Mouse (Mus musculus) embryonic facial prominence, embryonic 14.5 days (tissue): ENCODE results near the gene Gm49721. TPM values are rescaled to one million over a fixed set of nuclear protein-coding genes. Genes with fewer than 3 reads are reported as not detected.
"Not testable (repeated sequence)": the region's sequence is repeated elsewhere in the genome, so short reads cannot be mapped to it uniquely, and the experiment has no call there.

ENCODE experiments used
- ATAC-seq: fragments of 200-750 bp; cut with Nextera tagmentation; 2 replicates; pipeline ENCODE4 v1.8.0; 2017; ENCODE audit warnings: low read depth, moderate number of reproducible peaks, moderate TSS enrichment
- DNase-seq: peaks from one replicate; pipeline ENCODE4 v3.0.0-alpha.2; 2015; ENCODE audit warnings: low spot score
- H3K27ac ChIP-seq: fragments of 300-500 bp; sonication (generic); replicated peaks from 2 replicates; pipeline ENCODE4 v1.5.1; 2014; ENCODE audit warnings: low read depth, mild to moderate bottlenecking, low read length, moderate library complexity
- H3K27me3 ChIP-seq: fragments of 300-500 bp; sonication (generic); replicated peaks from 2 replicates; pipeline ENCODE4 v1.6.1; 2014; ENCODE audit warnings: low read length; ENCODE audit not compliant: control insufficient read depth, insufficient read depth
- H3K36me3 ChIP-seq: fragments of 300-500 bp; sonication (generic); 2 replicates; pipeline ENCODE4 v1.6.1; 2014; ENCODE audit warnings: low read length, mixed read lengths; ENCODE audit not compliant: control insufficient read depth, insufficient read depth
- H3K4me1 ChIP-seq: fragments of 300-500 bp; sonication (generic); 2 replicates; pipeline ENCODE4 v1.6.1; 2014; ENCODE audit warnings: antibody characterized with exemption, low read length; ENCODE audit not compliant: control insufficient read depth, insufficient read depth
- H3K4me2 ChIP-seq: fragments of 300-500 bp; sonication (generic); 2 replicates; pipeline ENCODE4 v1.6.1; 2014; ENCODE audit warnings: low read depth, mild to moderate bottlenecking, low read length, moderate library complexity, mixed read lengths
- H3K4me3 ChIP-seq: fragments of 300-500 bp; sonication (generic); 2 replicates; pipeline ENCODE4 v1.5.1; 2014; ENCODE audit warnings: low read depth, mild to moderate bottlenecking, low read length
- H3K9ac ChIP-seq: fragments of 300-500 bp; sonication (generic); 2 replicates; pipeline ENCODE4 v1.6.1; 2014; ENCODE audit warnings: low read depth, mild to moderate bottlenecking, low read length, moderate library complexity, mixed read lengths
- H3K9me3 ChIP-seq: fragments of 300-500 bp; sonication (generic); 2 replicates; pipeline ENCODE4 v1.6.1; 2016; ENCODE audit warnings: low read length; ENCODE audit not compliant: control insufficient read depth
- WGBS: fragments of 180-500 bp; shearing (Covaris S2); extraction: QIAGEN DNeasy Blood & Tissue Kit; methylation state at CpG from one replicate; pipeline ENCODE4 v1.1.7; 2014; 5-methylcytosine and 5-hydroxymethylcytosine counted together
- polyA plus RNA-seq: library from polyadenylated mRNA; unstranded; fragments of >200 nt; fragmentation: Nextera tagmentation; extraction: Ambion mirVana; gene quantifications from 2 replicates; pipeline ENCODE4 v1.2.1, GENCODE M21; 2014

Gm49721 gene
- polyA plus RNA-seq, 1 experiment from 2014 or later: 0.10 TPM

- H3K4me2 ChIP-seq, H3K4me1 ChIP-seq, H3K27me3 ChIP-seq, H3K9ac ChIP-seq, DNase-seq, H3K4me3 ChIP-seq, H3K9me3 ChIP-seq, ATAC-seq, H3K27ac ChIP-seq, H3K36me3 ChIP-seq: not testable (repeated sequence)
- WGBS: 82% methylated on average over 7 of the region's 12 CpGs
These were observed 23.3 kb downstream of the Gm49721 start for GRCm38 (mm10) chr17:7001790-7002585.

DNA sequence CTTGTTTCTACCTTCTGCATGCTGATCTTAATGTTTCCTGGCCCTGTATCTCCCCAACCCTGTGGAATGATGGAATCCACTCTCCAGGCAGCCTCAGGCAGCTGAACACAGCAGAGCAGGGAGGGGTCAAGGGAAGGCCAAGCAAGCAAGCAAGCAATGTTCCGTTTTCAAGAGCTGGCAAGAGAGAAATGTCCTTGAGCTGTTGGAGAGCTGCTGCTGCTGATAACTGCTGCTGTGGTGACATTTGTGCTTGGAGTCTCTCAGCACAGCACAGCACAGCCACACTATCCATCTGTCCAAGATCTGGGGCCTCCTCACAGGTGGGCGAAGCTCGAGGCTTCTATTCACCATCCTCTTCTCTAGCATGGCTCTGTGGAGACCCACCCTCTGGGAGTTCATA is 24.7 kb downstream of the Gm49721 start:
- H3K4me3 ChIP-seq, H3K27me3 ChIP-seq: not testable (repeated sequence)
- WGBS: no CpG with 5 or more reads among the region's 3 CpGs

GRCm38 (mm10) chr17:7005646-7006045 is 26.9 kb downstream of the Gm49721 start:
- 45% methylated on average over 2 of the region's 4 CpGs for WGBS
- H3K9me3 ChIP-seq, H3K27ac ChIP-seq, DNase-seq, ATAC-seq, H3K9ac ChIP-seq, H3K4me1 ChIP-seq, H3K27me3 ChIP-seq, H3K4me2 ChIP-seq, H3K4me3 ChIP-seq, H3K36me3 ChIP-seq: not testable (repeated sequence)

More for the DNA sequence above, 24.7 kb downstream of the Gm49721 start:
- not testable (repeated sequence) for ATAC-seq, H3K36me3 ChIP-seq, H3K4me1 ChIP-seq, H3K9ac ChIP-seq, DNase-seq, H3K27ac ChIP-seq, H3K4me2 ChIP-seq, H3K9me3 ChIP-seq

DNA sequence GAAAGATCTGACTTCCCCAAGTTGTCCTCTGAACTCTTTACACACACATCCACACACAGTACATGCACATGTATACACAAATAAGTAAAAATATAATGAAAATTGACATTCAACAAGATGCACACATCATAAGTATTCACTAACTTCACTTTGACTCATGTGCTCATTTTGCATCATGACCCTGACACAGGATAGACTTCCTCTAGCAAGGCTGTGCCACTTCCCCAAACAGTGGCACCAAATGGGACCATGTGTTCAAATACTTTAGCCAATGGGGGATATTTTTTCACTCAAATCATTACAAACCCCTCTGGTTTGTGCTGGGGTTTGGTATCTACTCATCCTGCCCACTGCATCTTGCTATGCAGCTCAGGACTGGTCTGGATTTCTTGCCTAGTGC is 30.2 kb downstream of the Gm49721 start:
- not testable (repeated sequence) for H3K4me2 ChIP-seq, DNase-seq, H3K27ac ChIP-seq, H3K9ac ChIP-seq, H3K36me3 ChIP-seq, H3K4me1 ChIP-seq, H3K9me3 ChIP-seq, H3K27me3 ChIP-seq, H3K4me3 ChIP-seq, ATAC-seq

- not testable (repeated sequence) for H3K27me3 ChIP-seq, H3K4me1 ChIP-seq, H3K9ac ChIP-seq, DNase-seq, H3K36me3 ChIP-seq, ATAC-seq, H3K27ac ChIP-seq, H3K4me3 ChIP-seq, H3K4me2 ChIP-seq, H3K9me3 ChIP-seq
- WGBS: no CpG with 5 or more reads among the region's 7 CpGs
These were observed 30.7 kb downstream of the Gm49721 start for GRCm38 (mm10) chr17:7009440-7009839.

DNA sequence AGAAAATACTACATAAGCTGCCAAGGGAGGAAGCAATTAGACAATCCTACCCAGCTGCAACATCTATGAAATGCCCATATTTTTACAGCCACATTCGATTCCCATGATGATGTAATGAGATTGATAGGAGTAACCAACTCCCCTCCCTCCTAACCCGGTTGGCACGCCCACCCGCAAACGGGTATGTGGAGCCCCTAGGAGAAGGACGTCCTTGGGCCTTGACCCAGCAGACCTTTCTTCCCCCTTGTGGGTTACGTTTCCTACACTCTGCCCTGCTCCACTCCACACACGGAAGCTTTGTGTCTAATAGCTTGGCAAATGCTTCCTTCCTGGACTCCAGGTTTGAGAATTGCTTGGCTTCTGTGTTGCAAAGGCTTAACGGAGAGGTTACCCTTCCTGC is 31.2 kb downstream of the Gm49721 start:
- ATAC-seq, H3K27me3 ChIP-seq, H3K36me3 ChIP-seq, H3K4me3 ChIP-seq, H3K27ac ChIP-seq, H3K4me2 ChIP-seq, H3K4me1 ChIP-seq, H3K9ac ChIP-seq, H3K9me3 ChIP-seq: not testable (repeated sequence)
- peak; percentile 4 for DNase-seq
- 47% methylated on average over 5 of the region's 9 CpGs for WGBS

GRCm38 (mm10) chr17:7014190-7014589 is 35.5 kb downstream of the Gm49721 start:
- H3K4me3 ChIP-seq, H3K36me3 ChIP-seq, H3K4me1 ChIP-seq, DNase-seq, H3K9me3 ChIP-seq, H3K27me3 ChIP-seq, H3K27ac ChIP-seq, H3K9ac ChIP-seq, H3K4me2 ChIP-seq, ATAC-seq: not testable (repeated sequence)
- no CpG with 5 or more reads among the region's 1 CpGs for WGBS

DNA sequence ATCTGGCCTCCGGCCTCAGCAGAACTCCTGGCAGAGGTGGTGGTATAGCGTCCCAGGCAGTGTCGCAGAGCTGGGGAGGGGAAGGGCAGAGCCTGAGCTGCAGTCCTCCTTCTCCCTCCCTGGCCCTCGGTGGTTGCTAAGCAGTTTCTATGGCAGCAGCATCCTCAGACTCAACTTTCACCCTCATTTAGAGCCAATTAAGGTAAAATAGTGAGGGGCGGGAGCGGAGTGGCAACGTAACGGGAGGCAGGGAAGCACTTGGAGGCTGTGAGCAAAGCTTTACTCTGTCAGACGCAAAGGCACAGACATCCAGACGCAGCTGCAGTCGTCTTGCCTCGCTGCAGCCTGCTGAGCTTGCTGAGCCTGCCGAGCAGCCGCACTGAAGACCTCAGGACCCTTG is 46.6 kb downstream of the Gm49721 start, which contains the start of gene Gm1604a:
Gene Gm1604a, plus strand, starts transcription at position 312 of the 400 bp plus-strand sequence.
- H3K9ac ChIP-seq, H3K4me2 ChIP-seq, H3K27ac ChIP-seq, H3K4me1 ChIP-seq, H3K36me3 ChIP-seq, H3K4me3 ChIP-seq, DNase-seq, H3K9me3 ChIP-seq, H3K27me3 ChIP-seq: not testable (repeated sequence)
- WGBS: 0% methylated on average over 1 of the region's 14 CpGs
- ATAC-seq: peak; percentile 57

- 0 out of 2 replicates have a peak, but pooled peaks have one; percentile 22 for ATAC-seq
- H3K4me3 ChIP-seq, H3K9ac ChIP-seq, H3K9me3 ChIP-seq, H3K4me1 ChIP-seq, H3K36me3 ChIP-seq, H3K27me3 ChIP-seq, H3K4me2 ChIP-seq, DNase-seq, H3K27ac ChIP-seq: not testable (repeated sequence)
- whole genome bisulfite sequencing: 60% methylated on average over 3 of the region's 14 CpGs
These were observed 47.2 kb downstream of the Gm49721 start for GRCm38 (mm10) chr17:7025764-7026346.
